Mouse (Mus musculus) erythroblast, embryonic 14.5 days (primary cell): ENCODE measurements around the gene Dqx1. TPM values are rescaled to one million over a fixed set of nuclear protein-coding genes. Genes with fewer than 3 reads are reported as not detected.

ENCODE experiments used
- H3K27me3 ChIP-seq: 2 replicates; pipeline ENCODE4 v1.6.1; 2012; ENCODE audit warnings: inconsistent platforms; ENCODE audit not compliant: control insufficient read depth
- H3K36me3 ChIP-seq: 2 replicates; pipeline ENCODE4 v1.6.1; 2012; ENCODE audit warnings: mild to moderate bottlenecking, inconsistent platforms; ENCODE audit not compliant: control insufficient read depth
- H3K4me1 ChIP-seq: 2 replicates; pipeline ENCODE4 v1.6.1; 2012; ENCODE audit warnings: inconsistent platforms; ENCODE audit not compliant: control insufficient read depth
- H3K4me3 ChIP-seq: replicated peaks from 2 replicates; pipeline ENCODE3; 2012; ENCODE audit warnings: moderate library complexity, mild to moderate bottlenecking, inconsistent platforms
- H3K9me3 ChIP-seq: 2 replicates; pipeline ENCODE4 v1.6.1; 2012; ENCODE audit warnings: low read length, inconsistent platforms, mixed read lengths; ENCODE audit not compliant: control insufficient read depth
- GATA1 ChIP-seq: IDR thresholded peaks from 2 replicates; pipeline ENCODE4 v1.6.1; 2012; ENCODE audit warnings: low read length, inconsistent platforms, mixed read lengths
- TAL1 ChIP-seq: IDR thresholded peaks from 3 replicates; pipeline ENCODE4 v1.6.1; 2012; ENCODE audit warnings: low read length, inconsistent platforms, mixed read lengths
- polyA plus RNA-seq: library from polyadenylated mRNA; stranded (reverse); fragments of >175 nt; gene quantifications from 2 replicates; pipeline ENCODE4 v1.2.3, GENCODE M21; 2012

The Dqx1 gene
- polyA plus RNA-seq, 1 experiment = 0.14 TPM

DNA sequence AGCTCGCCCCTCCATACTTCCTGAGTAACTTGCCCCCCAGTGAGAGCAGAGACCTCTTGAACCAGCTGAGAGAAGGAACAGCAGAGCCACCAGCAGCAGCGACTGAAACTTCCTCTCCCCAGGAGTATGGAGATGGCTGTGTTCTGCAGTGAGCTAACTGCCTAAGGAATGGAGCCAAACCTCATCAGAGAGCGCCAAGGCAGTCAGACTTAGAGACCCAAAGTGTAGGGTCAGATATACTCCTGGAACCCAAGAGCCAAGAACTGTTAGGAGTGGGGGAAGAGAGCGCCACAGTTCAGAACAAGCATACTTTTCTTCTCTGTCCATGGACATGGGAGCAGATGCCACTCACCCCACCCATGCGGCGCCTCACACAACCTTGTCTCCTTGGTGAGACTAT lies 8.8 kb downstream of the Dqx1 start:
- no peak for TF ChIP-seq GATA1
- peaks cover 31% of the 10 kb centered on the region for H3K9me3 ChIP-seq
- H3K4me1 ChIP-seq = peaks cover 23% of the 10 kb centered on the region
- no peak overlapping the region for H3K4me3 ChIP-seq
- H3K36me3 ChIP-seq = peaks cover 5% of the 10 kb centered on the region; the same call in 1 of the 2 replicates
- peaks cover 100% of the 10 kb centered on the region for H3K27me3 ChIP-seq

DNA sequence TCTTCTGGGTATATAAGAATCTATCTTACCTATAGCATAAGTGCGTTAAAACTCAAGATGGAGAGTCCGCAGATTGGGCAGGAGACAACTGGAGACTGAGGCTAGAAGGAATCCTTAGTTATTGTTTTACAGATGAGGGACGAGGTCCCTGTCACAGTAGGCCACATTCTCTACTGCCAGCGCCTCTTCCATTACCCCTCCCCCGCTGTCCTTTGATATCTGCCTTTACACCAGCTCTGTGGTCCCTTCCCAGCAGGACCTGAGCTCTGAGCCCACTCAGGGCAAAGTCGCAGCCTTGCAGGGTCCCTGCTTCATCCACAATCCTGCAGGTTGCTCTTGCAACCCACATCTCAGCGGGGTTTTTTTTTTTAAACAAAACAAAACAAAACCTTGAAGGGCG lies 10.6 kb downstream of the Dqx1 start:
- peaks cover 100% of the 10 kb centered on the region for H3K27me3 ChIP-seq
- peaks cover 31% of the 10 kb centered on the region for H3K9me3 ChIP-seq
- no peak overlapping the region for H3K4me3 ChIP-seq
- TF ChIP-seq GATA1 (no peak), TAL1 (no peak)
- H3K36me3 ChIP-seq = peaks cover 4% of the 10 kb centered on the region; the same call in 1 of the 2 replicates
- peaks cover 24% of the 10 kb centered on the region for H3K4me1 ChIP-seq

DNA sequence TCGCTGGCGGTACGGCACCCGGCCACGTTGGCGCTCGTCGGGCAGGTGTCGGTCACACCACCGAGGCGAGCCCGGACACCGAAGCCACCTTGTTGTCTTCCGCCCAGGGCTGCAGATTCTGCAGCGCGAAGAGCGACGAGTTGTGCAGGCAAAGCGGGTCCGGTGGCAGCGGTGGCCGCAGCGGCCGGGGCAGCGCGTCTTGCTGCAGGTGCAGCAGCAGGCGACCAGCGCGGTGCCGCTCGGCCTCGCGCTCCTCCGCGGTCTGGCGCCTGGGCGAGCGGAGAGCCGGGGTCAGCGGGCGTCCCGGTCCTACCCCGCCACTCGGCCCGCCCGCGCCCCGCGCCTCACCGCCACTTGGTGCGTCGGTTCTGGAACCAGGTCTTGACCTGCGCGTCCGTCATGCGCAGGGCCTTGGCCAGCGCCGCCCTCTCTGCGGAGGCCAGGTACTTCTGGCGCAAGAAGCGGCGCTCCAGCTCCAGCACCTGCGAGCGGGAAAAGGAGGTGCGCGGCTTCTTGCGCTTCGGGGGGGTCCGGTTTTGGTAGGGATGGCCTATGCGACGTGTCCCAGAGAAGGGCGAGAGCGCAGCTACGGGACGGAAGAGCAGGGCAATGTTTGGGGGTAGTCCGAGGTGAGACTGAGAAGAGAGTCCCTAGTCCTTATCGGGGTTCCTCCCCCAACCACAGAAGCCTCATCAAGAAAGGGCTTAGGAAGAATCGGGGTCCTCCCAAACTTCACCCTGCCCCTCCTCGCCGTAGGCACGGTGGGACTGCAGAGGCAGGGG lies 11.3 kb downstream of the Dqx1 start:
- no peak for TF ChIP-seq GATA1
- TF ChIP-seq TAL1 = no peak
- Histone ChIP-seq H3K4me1 (peaks cover 24% of the 10 kb centered on the region), H3K4me3 (no peak overlapping the region), H3K9me3 (peaks cover 31% of the 10 kb centered on the region), H3K27me3 (peaks cover 100% of the 10 kb centered on the region), H3K36me3 (peaks cover 4% of the 10 kb centered on the region; the same call in 1 of the 2 replicates)

DNA sequence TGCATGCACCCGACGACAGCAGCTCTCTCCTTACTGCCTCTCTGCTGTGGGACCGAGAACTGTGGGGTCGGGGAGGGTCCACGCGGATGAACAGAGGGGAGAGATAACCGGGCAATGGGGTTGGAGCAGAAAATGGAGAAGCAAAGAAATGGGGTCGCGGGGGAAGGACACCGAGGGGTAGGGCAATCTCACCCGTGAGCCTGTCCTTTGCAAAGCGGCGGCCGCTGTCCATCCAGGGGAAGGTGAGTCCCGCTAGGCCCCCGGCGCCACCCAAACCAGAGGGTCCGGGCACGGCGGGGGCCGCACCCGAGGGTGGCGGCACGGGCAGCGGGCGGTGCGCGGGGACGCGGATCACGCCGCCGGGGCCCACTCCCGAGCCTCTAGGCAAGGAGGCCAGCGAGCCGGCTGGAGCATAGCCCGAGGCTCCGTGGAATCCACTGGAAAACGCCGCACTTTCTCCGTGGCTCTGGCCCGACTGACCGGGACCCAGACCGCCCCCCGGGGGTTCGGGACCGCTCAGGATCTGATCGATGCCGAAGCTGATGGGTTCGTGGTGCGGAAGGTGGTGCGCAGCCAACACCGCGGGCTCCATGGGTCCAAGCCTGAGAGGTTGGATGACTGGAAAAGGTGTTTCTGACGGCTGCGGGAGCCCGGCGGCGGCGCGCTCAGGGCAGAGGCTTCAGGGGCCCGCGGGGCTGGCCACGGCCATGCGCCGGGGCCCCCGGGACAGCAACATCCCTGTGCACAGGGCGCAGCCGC lies 12.0 kb downstream of the Dqx1 start:
- H3K9me3 ChIP-seq = peaks cover 31% of the 10 kb centered on the region
- H3K4me3 ChIP-seq = no peak overlapping the region
- H3K4me1 ChIP-seq = peaks cover 24% of the 10 kb centered on the region
- H3K36me3 ChIP-seq = peaks cover 4% of the 10 kb centered on the region; the same call in 1 of the 2 replicates
- TF ChIP-seq TAL1 (no peak), GATA1 (no peak)
- H3K27me3 ChIP-seq = peaks cover 100% of the 10 kb centered on the region

DNA sequence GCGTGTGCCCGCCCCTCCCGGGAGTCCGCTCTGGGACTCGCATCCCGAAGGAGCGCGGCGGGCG lies 12.4 kb downstream of the Dqx1 start, which contains the start of gene Tlx2:
Gene Tlx2, minus strand, starts transcription at position 47 of the 64 bp plus-strand sequence.
- Histone ChIP-seq H3K9me3 (peaks cover 31% of the 10 kb centered on the region), H3K27me3 (peaks cover 100% of the 10 kb centered on the region), H3K4me3 (no peak within 1 kb of the TSS), H3K4me1 (peaks cover 24% of the 10 kb centered on the region), H3K36me3 (peaks cover 4% of the 10 kb centered on the region; the same call in 1 of the 2 replicates)
- TF ChIP-seq GATA1 = no peak
- no peak for TF ChIP-seq TAL1

DNA sequence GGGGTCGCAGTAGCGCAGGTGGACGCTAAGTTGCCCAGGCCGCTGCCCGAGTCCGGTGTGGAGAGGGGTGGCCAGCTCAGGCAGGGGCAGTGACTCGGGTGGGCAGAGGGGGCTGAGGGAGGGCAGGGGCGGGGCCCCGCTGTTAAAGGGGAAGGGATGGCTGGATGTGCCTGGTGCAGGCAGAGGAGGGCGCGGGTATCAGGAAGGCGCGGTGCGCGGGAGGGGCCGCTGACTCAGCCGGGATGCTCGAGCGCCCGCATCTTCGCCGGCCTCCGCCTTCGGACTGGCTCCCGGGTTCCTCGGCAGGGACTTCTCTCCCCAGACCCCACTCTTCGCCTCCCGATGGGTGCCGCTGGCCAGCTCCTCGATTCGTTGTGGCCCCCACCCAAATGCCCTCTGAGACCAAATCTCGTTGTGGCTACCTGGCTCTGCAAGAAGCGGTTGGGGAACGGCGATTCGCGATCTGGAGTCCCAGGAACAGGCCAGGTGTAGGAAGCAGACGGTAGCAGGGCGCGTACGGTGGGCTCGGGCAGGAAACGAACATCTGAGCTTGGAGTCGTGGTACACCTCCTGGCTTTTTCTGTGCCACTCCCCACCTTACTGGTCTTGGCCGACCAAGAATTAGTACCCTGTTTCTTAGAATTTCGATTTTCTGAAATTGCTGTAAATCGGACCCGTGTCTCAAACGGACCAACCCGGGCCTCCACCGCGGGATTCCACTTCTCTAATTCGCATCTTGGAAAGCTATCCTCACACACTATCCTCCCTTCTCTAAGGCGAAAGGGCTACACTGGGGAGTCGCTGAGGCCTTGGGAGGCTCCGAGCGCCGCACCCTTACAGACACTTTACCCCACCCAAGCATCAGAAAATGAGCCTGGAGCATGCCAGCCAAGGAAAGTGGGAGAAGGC lies 12.9 kb downstream of the Dqx1 start:
- H3K36me3 ChIP-seq = peaks cover 4% of the 10 kb centered on the region; the same call in 1 of the 2 replicates
- H3K9me3 ChIP-seq = peaks cover 31% of the 10 kb centered on the region
- peaks cover 24% of the 10 kb centered on the region for H3K4me1 ChIP-seq
- H3K4me3 ChIP-seq = no peak overlapping the region
- H3K27me3 ChIP-seq = peaks cover 100% of the 10 kb centered on the region
- TF ChIP-seq GATA1 (no peak), TAL1 (no peak)

DNA sequence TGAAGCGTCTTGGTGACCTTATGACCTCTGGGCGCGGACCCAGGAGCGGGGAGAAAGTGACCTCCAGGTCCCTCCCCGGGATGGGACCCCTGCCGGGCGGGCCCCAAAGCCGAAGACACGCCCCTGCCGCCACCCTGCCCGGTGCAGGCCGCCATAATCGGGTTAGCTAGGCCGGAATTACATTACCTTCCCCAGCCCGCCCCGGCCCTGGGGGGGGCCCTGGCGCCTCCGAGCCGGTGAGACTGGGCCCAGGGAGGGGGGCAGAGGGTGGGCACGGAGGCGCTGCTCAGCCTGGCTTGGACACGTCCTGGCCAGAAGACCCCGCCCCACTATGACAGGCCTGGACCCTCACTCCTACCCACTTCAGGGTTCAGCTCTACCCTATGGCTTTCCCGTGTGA lies 13.6 kb downstream of the Dqx1 start:
- peaks cover 24% of the 10 kb centered on the region for H3K4me1 ChIP-seq
- no peak for TF ChIP-seq TAL1
- no peak for TF ChIP-seq GATA1
- H3K4me3 ChIP-seq = no peak overlapping the region
- H3K9me3 ChIP-seq = peaks cover 31% of the 10 kb centered on the region
- peaks cover 100% of the 10 kb centered on the region for H3K27me3 ChIP-seq
- H3K36me3 ChIP-seq = peaks cover 4% of the 10 kb centered on the region; the same call in 1 of the 2 replicates

DNA sequence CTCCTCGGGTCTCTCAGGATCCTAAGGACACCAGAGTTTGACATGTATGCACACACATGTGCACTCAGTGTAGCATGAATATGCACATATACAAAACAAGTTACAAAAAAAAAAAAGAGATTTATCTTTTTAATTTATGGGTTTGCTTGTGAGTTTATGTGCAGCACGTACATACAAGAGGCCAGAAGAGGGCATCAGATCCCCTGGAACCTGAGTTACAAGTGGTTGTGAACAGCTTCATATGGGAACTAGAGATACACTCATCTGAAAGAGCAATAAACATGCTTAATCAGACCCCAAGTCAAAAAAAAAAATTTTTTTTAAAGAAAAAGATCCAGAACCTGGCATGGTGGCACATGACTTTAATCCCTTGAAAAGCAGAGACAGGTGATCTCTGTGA lies 17.3 kb downstream of the Dqx1 start:
- Histone ChIP-seq H3K4me3 (no peak overlapping the region), H3K36me3 (peaks cover 6% of the 10 kb centered on the region), H3K4me1 (peaks cover 40% of the 10 kb centered on the region), H3K9me3 (peaks cover 14% of the 10 kb centered on the region; the same call in 1 of the 2 replicates), H3K27me3 (peaks cover 77% of the 10 kb centered on the region)
- TF ChIP-seq GATA1 (no peak), TAL1 (no peak)

DNA sequence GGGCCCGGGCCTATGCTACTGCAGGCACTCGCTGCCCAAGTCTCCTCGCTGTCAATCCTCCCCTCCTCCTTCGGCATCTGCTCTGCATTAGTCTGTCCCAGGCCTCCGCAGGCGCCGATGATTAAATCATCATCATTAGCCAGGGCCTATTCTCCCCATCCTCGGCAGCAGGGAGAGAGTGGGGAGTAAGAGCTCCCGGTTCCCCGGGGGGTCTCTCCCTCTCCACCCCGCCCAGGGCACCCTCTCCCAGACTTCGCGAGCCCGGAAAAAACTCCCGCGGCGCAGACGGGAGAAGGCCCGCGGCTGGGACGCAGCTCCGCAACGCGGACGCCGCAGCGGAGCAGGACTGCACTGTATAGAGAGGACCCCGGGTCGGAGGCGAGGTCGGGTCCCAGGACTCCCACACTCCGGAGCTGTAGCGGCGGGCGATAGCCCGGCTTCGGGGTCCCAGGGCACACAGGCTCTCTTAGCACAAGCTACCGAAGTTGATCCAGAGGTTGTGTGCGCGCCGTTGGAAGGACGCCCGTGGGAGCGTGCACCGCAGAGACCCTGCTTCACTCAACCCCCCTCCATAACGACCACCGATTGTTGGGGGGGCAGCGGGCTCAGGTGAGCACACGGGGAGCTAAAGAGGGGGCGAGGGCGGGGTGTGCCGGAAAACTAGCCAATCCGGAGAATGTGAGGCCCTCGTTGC lies 20.1 kb downstream of the Dqx1 start, which contains the start of gene Pcgf1:
Gene Pcgf1, plus strand, starts transcription at position 240 of the 694 bp plus-strand sequence.
- peaks cover 27% of the 10 kb centered on the region for H3K36me3 ChIP-seq
- H3K4me3 ChIP-seq = peak within 1 kb of the TSS; percentile 70
- H3K27me3 ChIP-seq = peaks cover 53% of the 10 kb centered on the region
- TF ChIP-seq GATA1 (no peak), TAL1 (no peak)
- no peaks in the 10 kb centered on the region for H3K9me3 ChIP-seq
- H3K4me1 ChIP-seq = peaks cover 31% of the 10 kb centered on the region
